Mouse (Mus musculus) layer of hippocampus, adult 2 months (tissue): ENCODE data around the gene Traip. TPM values are rescaled to one million over a fixed set of nuclear protein-coding genes. Genes with fewer than 3 reads are reported as not detected.

ENCODE experiments used
- DNase-seq, 2 experiments: peaks; one replicate each; pipeline ENCODE4 v3.0.0; 2022; ENCODE audit warnings: low spot score in 2 of 2
- H3K27ac ChIP-seq: fragments of 200-600 bp; 2 replicates; pipeline ENCODE4 v1.8.1; 2022
- H3K4me3 ChIP-seq: fragments of 200-600 bp; 2 replicates; pipeline ENCODE4 v1.8.1; 2022; ENCODE audit warnings: mild to moderate bottlenecking
- CTCF ChIP-seq: fragments of 200-600 bp; conservative IDR thresholded peaks from 2 replicates; pipeline ENCODE4 v1.8.1; 2022; ENCODE audit warnings: antibody characterized with exemption, mild to moderate bottlenecking, moderate library complexity
- long read RNA-seq, 2 experiments: library from polyadenylated mRNA; stranded (forward); transcript quantifications; one replicate each; pipeline ENCODE4 v2.0.0; 2021; ENCODE audit warnings: borderline mapping rate in 2 of 2
- total RNA-seq, 2 experiments: library from RNA; stranded (reverse); gene quantifications; 2 replicates each; pipeline ENCODE4 v1.2.3; 2021

The Traip gene
- 10 to 100 TPM; 23.1 to 23.9 TPM for total RNA-seq
- long read RNA-seq, experiment 1, partial matches to known transcripts = 5 of 18 reads
- long read RNA-seq, experiment 1, other reads (novel, unspliced or antisense) = 12 of 18 reads
- long read RNA-seq, experiment 2, partial matches to known transcripts = 8 of 38 reads
- long read RNA-seq, experiment 2, other reads (novel, unspliced or antisense) = 27 of 38 reads

DNA sequence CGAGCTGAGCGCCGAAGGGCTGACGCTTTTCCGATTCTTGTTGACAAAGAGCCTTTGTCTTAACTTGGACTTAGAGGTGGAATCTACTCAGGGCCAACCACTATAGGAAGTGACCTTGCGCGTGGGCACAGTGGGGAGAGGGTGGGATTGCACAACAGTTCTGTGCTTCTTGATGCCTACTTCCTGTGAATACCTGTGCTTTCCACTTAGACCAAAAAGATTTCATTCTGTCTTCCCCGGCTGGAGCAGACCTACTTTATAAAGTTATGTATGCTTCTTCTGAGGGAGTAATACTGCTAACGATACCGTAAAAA lies at the start of gene Traip:
Gene Traip (plus strand): TSS at position 215 of the 314 bp plus-strand sequence.
- DNase-seq = no peak
- Histone ChIP-seq H3K27ac (peak within 1 kb of the TSS; percentile 87), H3K4me3 (peak within 1 kb of the TSS; percentile 66)
- no peak for TF ChIP-seq CTCF

DNA sequence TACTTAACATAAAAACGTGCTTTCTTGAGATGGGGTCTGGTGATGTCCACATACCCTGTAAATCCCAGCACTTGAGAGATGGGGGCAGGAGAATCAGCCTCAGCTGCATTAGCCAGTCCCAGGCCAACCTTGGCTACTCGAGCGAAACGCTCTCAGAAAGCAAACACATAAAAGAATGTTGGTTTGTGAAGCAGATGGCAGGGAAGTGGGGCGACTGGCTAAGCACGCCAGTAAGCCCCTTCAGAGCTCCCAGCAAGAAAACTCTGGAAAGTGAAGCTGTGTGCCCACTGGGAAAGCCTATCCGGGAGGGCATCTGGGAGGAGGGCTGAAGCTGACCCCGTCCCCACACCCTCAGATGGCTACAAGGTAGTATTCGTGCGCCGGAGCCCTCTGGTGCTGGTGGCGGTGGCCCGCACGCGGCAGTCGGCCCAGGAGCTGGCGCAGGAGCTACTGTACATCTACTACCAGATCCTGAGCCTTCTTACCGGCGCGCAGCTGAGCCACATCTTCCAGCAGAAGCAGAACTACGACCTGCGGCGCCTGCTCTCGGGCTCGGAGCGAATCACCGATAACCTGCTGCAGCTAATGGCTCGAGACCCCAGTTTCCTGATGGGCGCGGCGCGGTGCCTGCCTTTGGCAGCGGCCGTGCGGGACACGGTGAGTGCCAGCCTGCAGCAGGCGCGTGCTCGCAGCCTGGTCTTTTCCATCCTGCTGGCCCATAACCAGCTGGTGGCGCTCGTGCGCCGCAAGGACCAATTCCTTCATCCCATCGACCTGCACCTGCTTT lies 48.9 kb upstream of the Traip start:
- H3K27ac ChIP-seq = peak overlapping the region; percentile 54
- peak; percentile 84 for TF ChIP-seq CTCF
- peak; percentile 85 for DNase-seq
- H3K4me3 ChIP-seq = peak overlapping the region; percentile 49

DNA sequence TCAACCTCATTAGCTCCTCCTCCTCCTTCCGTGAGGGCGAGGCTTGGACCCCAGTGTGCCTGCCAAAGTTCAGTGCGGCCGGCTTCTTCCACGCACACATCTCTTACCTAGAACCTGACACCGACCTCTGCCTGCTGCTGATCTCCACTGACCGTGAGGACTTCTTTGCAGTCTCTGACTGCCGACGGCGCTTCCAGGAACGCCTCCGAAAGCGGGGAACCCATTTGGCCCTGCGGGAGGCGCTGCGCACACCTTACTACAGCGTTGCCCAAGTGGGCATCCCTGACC lies 48.4 kb upstream of the Traip start:
- Histone ChIP-seq H3K27ac (no peak overlapping the region), H3K4me3 (peak overlapping the region; percentile 49)
- TF ChIP-seq CTCF = no peak; the same call in 1 of the 2 replicates
- DNase-seq = no peak

DNA sequence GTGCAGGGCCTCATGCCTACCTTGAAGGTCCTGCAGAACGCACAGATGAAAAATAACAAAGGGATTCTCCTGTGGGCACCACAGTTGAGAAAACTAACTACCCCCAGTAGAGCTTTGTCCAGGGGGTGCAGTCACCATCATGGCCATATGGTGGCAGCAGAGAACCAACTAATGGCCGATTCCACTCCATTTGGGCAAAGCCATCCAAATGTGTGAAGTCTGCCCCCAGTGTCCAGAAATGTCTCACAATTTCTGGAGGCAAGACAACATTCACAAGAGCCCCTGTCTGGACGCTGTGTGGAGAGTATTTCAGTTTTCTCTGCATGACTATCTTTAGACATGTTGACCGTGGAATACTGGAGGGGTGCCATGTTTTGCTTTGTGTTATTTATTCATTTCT lies 45.2 kb upstream of the Traip start:
- Histone ChIP-seq H3K27ac (0 out of 2 replicates have a peak overlapping the region, but pooled peaks have one; percentile 25), H3K4me3 (no peak overlapping the region; the same call in 1 of the 2 replicates)
- DNase-seq = peak; percentile 88 to 95
- TF ChIP-seq CTCF = peak; percentile 97

DNA sequence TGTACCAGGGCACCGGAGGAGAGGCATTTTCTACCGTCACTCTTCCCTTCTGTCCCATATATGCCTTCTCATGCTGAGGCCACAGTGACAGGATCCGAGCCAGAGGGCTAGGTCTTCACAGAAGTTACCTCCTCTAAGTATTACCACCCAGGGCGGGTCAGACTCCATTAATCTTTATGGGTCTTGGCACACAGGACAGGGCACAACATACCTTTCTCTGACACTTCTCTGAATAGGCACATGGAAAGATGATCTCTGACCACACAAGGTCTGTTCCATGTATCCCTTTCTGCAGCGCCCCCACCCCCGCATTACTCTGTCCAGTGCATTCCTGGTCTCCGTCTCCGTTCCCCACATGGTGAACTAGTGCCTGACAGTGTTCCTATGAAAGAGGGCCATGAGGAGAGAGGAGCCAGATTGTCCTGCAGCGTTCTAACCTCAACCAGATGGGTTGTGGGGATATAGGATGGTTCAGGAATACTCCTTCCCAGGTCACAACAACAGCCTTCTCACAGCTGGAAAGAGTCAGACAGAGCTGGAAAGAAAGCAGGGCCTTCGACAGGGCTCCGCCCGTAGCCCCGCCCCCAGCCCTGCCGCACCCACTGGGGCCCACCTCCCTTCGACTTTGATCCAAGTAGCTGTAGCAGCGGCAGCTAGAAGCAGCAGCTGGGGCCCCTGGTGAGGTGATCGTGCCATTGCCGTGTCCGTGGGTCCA lies 43.5 kb upstream of the Traip start, which contains the start of gene Mst1r:
Gene Mst1r (plus strand): TSS at position 622 of the 715 bp plus-strand sequence.
- DNase-seq = no peak
- no peak for TF ChIP-seq CTCF
- Histone ChIP-seq H3K27ac (no peak within 1 kb of the TSS), H3K4me3 (peak within 1 kb of the TSS; percentile 20; the same call in 1 of the 2 replicates)

DNA sequence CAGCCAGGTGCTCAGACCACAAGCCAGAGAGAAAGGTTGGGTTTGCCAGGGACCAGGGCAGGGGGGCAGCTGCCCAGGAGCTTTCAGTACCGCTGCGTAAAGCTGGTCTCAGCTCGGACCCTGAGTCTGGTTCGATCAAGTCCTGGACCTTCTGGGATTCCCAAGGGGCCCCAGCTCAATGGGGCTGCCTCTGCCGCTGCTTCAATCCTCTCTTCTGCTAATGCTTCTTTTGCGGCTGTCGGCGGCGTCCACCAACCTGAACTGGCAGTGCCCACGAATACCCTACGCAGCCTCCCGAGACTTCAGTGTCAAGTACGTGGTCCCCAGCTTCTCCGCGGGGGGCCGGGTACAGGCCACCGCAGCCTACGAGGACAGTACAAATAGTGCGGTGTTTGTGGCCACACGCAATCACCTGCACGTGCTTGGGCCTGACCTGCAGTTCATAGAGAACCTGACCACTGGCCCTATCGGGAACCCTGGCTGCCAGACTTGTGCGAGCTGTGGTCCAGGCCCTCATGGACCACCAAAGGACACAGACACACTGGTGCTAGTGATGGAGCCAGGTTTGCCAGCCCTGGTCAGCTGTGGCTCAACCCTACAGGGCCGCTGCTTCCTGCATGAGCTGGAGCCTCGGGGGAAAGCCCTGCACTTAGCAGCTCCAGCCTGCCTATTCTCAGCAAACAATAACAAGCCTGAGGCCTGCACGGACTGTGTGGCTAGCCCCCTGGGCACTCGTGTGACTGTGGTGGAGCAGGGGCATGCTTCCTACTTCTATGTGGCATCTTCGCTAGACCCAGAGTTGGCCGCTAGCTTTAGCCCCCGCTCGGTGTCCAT lies 42.8 kb upstream of the Traip start:
- TF ChIP-seq CTCF = no peak
- H3K27ac ChIP-seq = no peak overlapping the region
- H3K4me3 ChIP-seq = peak overlapping the region; percentile 20; the same call in 1 of the 2 replicates
- DNase-seq = no peak

DNA sequence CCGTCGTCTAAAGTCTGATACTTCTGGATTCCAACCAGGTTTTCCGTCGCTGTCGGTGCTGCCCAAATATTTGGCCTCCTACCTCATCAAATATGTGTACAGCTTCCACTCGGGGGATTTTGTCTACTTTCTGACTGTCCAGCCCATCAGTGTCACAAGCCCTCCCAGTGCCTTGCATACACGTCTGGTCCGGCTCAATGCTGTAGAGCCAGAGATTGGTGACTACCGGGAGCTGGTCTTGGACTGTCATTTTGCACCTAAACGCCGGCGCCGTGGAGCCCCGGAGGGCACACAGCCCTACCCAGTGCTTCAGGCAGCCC lies 42.2 kb upstream of the Traip start:
- no peak overlapping the region for H3K27ac ChIP-seq
- H3K4me3 ChIP-seq = no peak overlapping the region
- DNase-seq = no peak
- no peak for TF ChIP-seq CTCF

DNA sequence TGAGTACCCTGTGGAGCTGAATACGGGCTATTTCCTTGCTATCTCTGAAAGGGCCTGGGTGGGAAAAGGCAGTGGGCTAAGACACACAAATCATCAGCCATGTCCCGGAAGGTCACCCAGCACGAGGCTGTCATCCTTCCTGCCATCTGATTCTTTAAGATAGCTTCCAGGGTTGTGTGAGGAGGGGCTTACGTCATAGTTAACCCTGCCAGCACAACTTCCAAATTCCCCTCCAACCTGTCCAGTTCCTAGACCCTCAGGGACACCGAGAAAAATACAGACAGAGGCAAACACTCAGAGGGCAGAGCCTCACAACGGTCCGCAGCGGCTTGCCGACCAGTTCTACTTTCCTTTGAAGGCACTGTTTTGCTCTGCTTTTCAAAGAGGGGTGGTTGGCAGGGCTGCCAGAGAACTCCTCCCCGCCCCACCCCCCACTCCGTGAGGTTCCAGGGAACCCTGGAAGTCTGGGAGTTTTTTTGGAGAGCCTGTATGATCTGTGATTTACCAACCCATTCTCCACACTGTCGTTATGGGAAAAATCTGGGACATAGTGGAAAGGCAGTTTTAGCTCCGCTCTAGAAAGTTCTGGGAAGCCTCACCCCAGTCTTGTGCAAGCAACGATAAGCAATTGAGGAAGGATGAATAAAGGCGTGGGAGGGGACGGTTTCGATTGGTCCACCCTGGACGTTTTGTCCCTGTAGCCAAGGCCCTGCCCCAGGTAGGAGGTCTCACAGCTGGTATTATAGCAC lies 41.4 kb upstream of the Traip start:
- DNase-seq = no peak
- no peak for TF ChIP-seq CTCF
- no peak overlapping the region for H3K4me3 ChIP-seq
- H3K27ac ChIP-seq = no peak overlapping the region

DNA sequence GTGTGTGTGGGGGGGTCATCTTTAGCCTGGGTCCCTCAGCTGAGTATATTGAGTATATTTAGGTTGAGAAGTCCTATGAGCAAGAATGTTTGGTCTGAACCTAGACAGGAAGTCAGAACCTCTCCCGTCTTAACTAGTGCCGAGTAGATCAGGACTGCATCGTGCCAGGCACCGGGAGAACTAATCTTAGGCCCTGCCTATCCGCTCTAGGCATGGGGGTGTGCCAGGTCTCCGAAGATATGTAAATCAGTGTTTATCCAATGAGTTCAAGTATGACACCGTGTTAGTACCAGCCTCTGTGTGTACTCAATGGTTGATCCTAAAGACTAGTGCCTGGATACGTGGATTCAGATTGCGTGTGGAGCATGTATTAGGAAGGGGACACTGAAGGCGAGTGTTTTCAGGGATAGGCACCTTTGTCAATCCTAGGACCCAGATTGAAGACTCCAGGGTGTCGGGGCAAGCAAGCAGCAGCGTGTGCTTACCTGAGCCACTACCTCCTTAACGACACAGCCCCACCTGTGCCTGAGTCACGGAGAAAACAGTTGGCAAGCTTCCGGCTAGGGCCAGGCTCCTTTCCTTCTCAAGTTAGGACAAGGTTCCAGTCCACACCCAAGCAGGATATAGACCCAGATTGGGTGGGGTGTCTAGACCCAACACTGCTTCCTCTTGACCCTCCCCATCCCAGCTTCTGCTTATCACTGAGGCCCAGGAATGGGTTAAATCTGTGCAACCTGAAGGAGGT lies 39.7 kb upstream of the Traip start:
- DNase-seq = no peak
- Histone ChIP-seq H3K4me3 (no peak overlapping the region), H3K27ac (no peak overlapping the region)
- TF ChIP-seq CTCF = no peak

DNA sequence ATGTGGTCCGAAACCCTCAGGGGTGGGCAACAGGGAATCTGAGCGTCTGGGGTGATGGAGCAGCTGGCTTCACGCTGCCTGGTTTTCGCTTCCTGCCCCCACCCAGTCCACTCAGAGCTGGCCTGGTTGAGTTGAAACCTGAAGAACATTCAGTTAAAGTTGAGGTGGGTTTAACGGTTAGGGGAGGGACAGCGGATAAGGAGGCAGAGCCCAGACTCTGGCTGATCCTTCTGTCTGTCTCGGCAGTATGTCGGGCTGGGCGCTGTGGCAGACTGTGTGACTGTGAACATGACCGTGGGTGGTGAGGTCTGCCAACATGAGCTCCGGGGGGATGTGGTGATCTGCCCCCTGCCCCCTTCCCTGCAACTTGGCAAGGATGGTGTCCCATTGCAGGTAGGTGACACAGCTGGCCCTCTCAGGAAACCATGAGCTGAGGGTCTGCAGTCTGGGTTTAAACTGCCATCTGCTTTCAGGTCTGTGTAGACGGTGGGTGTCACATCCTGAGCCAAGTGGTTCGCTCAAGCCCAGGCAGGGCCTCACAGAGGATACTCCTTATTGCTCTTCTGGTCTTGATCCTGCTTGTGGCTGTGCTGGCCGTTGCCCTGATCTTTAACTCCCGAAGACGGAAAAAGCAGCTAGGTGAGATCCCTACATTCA lies 35.0 kb upstream of the Traip start:
- no peak for DNase-seq
- no peak overlapping the region for H3K4me3 ChIP-seq
- H3K27ac ChIP-seq = no peak overlapping the region
- TF ChIP-seq CTCF = no peak
